ENCODE assay signal across 8 mouse cellular contexts in genomic region chr4:132211091-132211942, GRCm38 (mm10). TPM values are rescaled to one million over a fixed set of nuclear protein-coding genes. Genes with fewer than 3 reads are reported as not detected.
DNase-seq lines count a peak whose midpoint lies in the region; ATAC-seq and TF ChIP-seq lines count a peak whose summit lies in the region.

No protein-coding gene starts in this region.

- peak overlapping the region; percentile 56 for H3K4me2 ChIP-seq in intestine, embryonic 15.5 days (replicated peaks)
- peak overlapping the region; percentile 71 for H3K4me2 ChIP-seq in lung, embryonic 15.5 days

- peaks cover 3% of the 10 kb centered on the region; the same call in 1 of the 2 replicates for H3K4me1 ChIP-seq in cerebellum, adult 2 months (ENCODE audit: control insufficient read depth, insufficient read depth, low read length)
- H3K4me1 ChIP-seq in intestine, embryonic 15.5 days (replicated peaks), result peaks cover 7% of the 10 kb centered on the region; the same call in 1 of the 2 replicates
- H3K4me1 ChIP-seq in lung, embryonic 15.5 days, result peaks cover 24% of the 10 kb centered on the region

- peak overlapping the region; percentile 88 for H3K27ac ChIP-seq in cerebellum, adult 2 months (ENCODE audit: insufficient read depth, low read length)
- peak overlapping the region; percentile 94 for H3K27ac ChIP-seq in intestine, embryonic 15.5 days
- peak overlapping the region; percentile 83 for H3K27ac ChIP-seq in lung, embryonic 15.5 days

- H3K9ac ChIP-seq in intestine, embryonic 15.5 days, result peak overlapping the region; percentile 100
- H3K9ac ChIP-seq in lung, embryonic 15.5 days, result peak overlapping the region; percentile 98

- H3K27me3 ChIP-seq in cerebellum, adult 2 months (ENCODE audit: control insufficient read depth, insufficient read depth, low read length), result no peaks in the 10 kb centered on the region
- H3K27me3 ChIP-seq in intestine, embryonic 15.5 days (replicated peaks), result no peaks in the 10 kb centered on the region
- no peaks in the 10 kb centered on the region for H3K27me3 ChIP-seq in lung, embryonic 15.5 days

- under 1% methylated on average over 82 of the region's 89 CpGs for WGBS in cerebellum, adult 2 months
- under 1% methylated on average over 77 of the region's 89 CpGs for WGBS in intestine, embryonic 15.5 days
- 1% methylated on average over 81 of the region's 89 CpGs for WGBS in lung, embryonic 15.5 days

- TF ChIP-seq POLR2A in cerebellum, adult 2 months (IDR thresholded peaks at IDR 0.05; ENCODE audit: borderline replicate concordance, insufficient read depth, low read length), result no peak

- peak; percentile 11 to 26 for DNase-seq in lung, adult 18-20 months
- no peak for DNase-seq in lung, postnatal 36 days
- no peak for DNase-seq in cerebellum, adult 2 months
- DNase-seq in gastrocnemius, postnatal 10 days, result peak; percentile 37
- peak; percentile 36 for DNase-seq in retina, postnatal 1 day
- peak; percentile 22 to 60 for DNase-seq in urinary bladder, postnatal 4 days (ENCODE audit: low spot score in 2 of 2)

- 0 out of 2 replicates have a peak, but pooled peaks cover 4% of the 10 kb centered on the region for H3K36me3 ChIP-seq in intestine, embryonic 15.5 days
- H3K36me3 ChIP-seq in lung, embryonic 15.5 days, result peaks cover 20% of the 10 kb centered on the region

- no peak for TF ChIP-seq CTCF in cerebellum, adult 2 months (IDR thresholded peaks at IDR 0.05; ENCODE audit: borderline replicate concordance, insufficient read depth, low read depth, low read length)

- peak; percentile 71 for ATAC-seq in intestine, embryonic 15.5 days
- ATAC-seq in lung, embryonic 15.5 days (ENCODE audit: borderline replicate concordance, extremely low read depth, low FRiP score, low TSS enrichment), result peak; percentile 86

- no peaks in the 10 kb centered on the region for H3K9me3 ChIP-seq in intestine, embryonic 15.5 days
- H3K9me3 ChIP-seq in lung, embryonic 15.5 days, result no peaks in the 10 kb centered on the region

- peak overlapping the region; percentile 89 for H3K4me3 ChIP-seq in cerebellum, adult 2 months (replicated peaks; ENCODE audit: insufficient read depth, low read depth, low read length)
- H3K4me3 ChIP-seq in intestine, embryonic 15.5 days (replicated peaks), result peak overlapping the region; percentile 98
- H3K4me3 ChIP-seq in lung, embryonic 15.5 days, result peak overlapping the region; percentile 95

RNA-seq across cellular contexts. Expression of gene Ythdf2, which starts 0.8 kb away (rescaled TPM):
- polyA plus RNA-seq in cerebellum, adult 2 months (2012; rRNA removed), result 20.7 and 20.8 TPM in 2 replicates
- total RNA-seq in gastrocnemius, postnatal 10 days (2021), result 10 to 100 TPM; 31.9 to 36.0 TPM
- 70.6 and 86.5 TPM in 2 replicates for polyA plus RNA-seq in intestine, embryonic 15.5 days (2015; fragmentation: Nextera tagmentation; extraction: Ambion mirVana)
- 105 and 109 TPM in 2 replicates for polyA plus RNA-seq in lung, embryonic 15.5 days (2015; fragmentation: Nextera tagmentation; extraction: Ambion mirVana)

RNA-seq across cellular contexts. Expression of gene Gmeb1, which starts 50.1 kb away (rescaled TPM):
- polyA plus RNA-seq in cerebellum, adult 2 months (2012; rRNA removed), result 20.5 and 20.6 TPM in 2 replicates
- 10 to 100 TPM; 11.2 to 12.3 TPM for total RNA-seq in gastrocnemius, postnatal 10 days (2021)
- polyA plus RNA-seq in intestine, embryonic 15.5 days (2015; fragmentation: Nextera tagmentation; extraction: Ambion mirVana), result 27.8 and 31.3 TPM in 2 replicates
- 35.4 and 38.1 TPM in 2 replicates for polyA plus RNA-seq in lung, embryonic 15.5 days (2015; fragmentation: Nextera tagmentation; extraction: Ambion mirVana)

Comparison
In these comparisons a context has a peak if more than half of its experiments do, and no peak if none do; other contexts are left out.
1. DNase-seq: peak in lung, adult 18-20 months (2 of 2), gastrocnemius, postnatal 10 days (single experiment), retina, postnatal 1 day (single experiment) and urinary bladder, postnatal 4 days (2 of 2); none in lung, postnatal 36 days (single experiment) and cerebellum, adult 2 months (0 of 2).
2. Peak in every context shown above with its lines, with median percentiles within 50 percentile points of each other: H3K27ac ChIP-seq and H3K4me3 ChIP-seq.